Mouse (Mus musculus): Measurements from ENCODE around the gene Pacrg.

DNA sequence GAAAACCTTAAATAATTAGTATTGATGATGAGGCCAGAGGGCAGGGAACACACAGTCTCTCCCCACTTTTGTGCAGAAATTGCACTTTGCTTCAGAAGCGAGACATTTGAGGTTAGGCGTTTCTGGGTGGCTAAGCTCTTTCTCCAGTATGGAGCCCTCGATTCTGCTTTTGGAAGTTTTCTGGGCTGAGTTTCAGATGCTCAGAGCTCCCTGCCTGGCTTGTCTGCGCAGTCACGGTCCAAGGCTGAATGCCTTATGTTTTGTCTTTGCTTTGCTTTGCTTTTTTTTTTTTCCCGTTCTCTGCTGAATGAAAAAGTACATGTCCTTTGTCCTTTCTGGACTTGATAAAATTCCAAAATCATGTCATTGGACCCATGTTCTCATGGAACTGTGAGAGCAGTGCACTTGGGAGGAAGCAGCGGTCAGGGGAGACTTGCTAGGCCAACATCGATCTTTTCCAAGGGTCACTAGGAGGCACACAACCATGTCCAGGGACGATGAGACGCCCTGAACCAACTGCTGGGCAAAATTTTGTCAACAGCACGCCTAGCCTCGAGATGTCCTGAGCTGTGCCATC, 438.0 kb downstream of the Pacrg start:
- TF ChIP-seq HCFC1 (IDR thresholded peaks at IDR 0.05; ENCODE audit: low read depth, low read length) (no peak), CTCF (IDR thresholded peaks at IDR 0.05 in 2 of 3, conservative IDR thresholded peaks at IDR 0.05 in 1 of 3; ENCODE audit: control insufficient read depth in 1 of 3, insufficient read depth in 1 of 3, low read depth in 2 of 3, low read length in 3 of 3, poor library complexity in 1 of 3, severe bottlenecking in 1 of 3) (no peak), USF1 (IDR thresholded peaks at IDR 0.05; ENCODE audit: low read depth, low read length) (no peak), EP300 (IDR thresholded peaks at IDR 0.05; ENCODE audit: low read depth in 1 of 2, low read length in 2 of 2) (no peak), ZC3H11A (IDR thresholded peaks at IDR 0.05; ENCODE audit: low read depth, low read length) (no peak), MAZ (IDR thresholded peaks at IDR 0.05; ENCODE audit: low read depth, low read length) (no peak), ELF1 (IDR thresholded peaks at IDR 0.05; ENCODE audit: low read depth, low read length) (no peak), POLR2A (IDR thresholded peaks at IDR 0.05; ENCODE audit: control insufficient read depth in 1 of 2, insufficient read depth in 1 of 2, low read depth in 1 of 2, low read length in 2 of 2, poor library complexity in 1 of 2) (no peak)

All from MEL (cell line).